Mouse (Mus musculus): Measurements from ENCODE around the gene Stra6. TPM values are rescaled to one million over a fixed set of nuclear protein-coding genes. Genes with fewer than 3 reads are reported as not detected.

The Stra6 gene
- polyA plus RNA-seq, 1 experiment from 2014 or later = 7.7 TPM

DNA sequence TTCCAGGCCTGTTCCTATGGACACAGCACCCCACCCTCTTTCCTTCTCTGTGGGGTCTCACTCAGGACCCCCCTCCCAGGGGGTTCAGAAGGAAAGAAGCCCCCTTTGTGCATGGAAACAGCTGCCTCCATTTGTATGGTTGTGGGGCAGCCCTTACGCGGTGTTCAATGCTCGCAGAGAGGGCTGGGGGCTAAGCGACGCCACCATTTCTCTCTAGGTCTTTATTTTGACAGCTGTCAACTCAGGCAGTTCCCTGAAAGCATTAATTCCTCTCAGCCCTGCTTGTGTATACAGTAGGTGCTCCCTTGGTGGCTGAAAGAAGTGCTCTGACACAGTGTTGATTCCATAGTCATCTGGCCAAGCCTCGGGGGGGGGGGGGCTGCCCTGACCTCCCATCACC is 40.1 kb downstream of the Stra6 start:
- Histone ChIP-seq H3K4me3 (no peak overlapping the region), H3K4me1 (peaks cover 82% of the 10 kb centered on the region), H3K4me2 (no peak overlapping the region; the same call in 1 of the 2 replicates), H3K9ac (0 out of 2 replicates have a peak overlapping the region, but pooled peaks have one; percentile 13), H3K36me3 (ENCODE audit: poor library complexity, severe bottlenecking) (no peaks in the 10 kb centered on the region), H3K27me3 (no peaks in the 10 kb centered on the region), H3K27ac (peak overlapping the region; percentile 79), H3K9me3 (replicated peaks) (no peaks in the 10 kb centered on the region)
- WGBS = 36% methylated on average over 6 of the region's 6 CpGs
- ATAC-seq = peak; percentile 14

DNA sequence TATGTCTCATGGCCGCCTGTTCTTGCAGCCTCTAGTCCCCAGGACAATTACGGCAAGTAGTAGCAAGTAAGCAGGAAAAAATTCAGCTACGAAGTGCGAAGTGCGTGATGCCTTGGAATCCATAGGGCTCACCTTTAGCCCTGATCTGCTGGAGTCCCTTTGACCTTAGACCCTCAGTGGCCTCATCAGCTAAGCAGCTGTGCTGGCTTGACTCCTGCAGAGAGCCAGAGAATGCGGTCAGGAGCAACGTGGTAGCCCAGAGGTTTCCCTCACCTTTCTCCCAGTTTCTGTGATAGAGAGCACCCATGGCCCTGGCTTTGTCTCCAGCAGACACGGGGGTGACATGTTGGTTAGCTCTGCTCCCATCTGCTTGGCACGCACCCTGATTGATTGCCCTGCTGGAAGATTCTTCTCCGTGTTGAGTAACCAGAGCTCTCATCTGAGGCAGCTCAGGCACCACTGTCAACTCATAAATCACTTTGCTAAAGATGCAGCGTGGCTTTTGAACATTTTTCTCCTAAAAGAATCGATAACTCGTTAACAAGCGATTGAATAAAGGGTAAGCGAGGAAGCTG is 42.1 kb downstream of the Stra6 start:
- Histone ChIP-seq H3K36me3 (ENCODE audit: poor library complexity, severe bottlenecking) (no peaks in the 10 kb centered on the region), H3K4me3 (no peak overlapping the region), H3K27me3 (no peaks in the 10 kb centered on the region), H3K9ac (no peak overlapping the region), H3K4me1 (peaks cover 72% of the 10 kb centered on the region), H3K27ac (peak overlapping the region; percentile 44; the same call in 1 of the 2 replicates), H3K9me3 (replicated peaks) (no peaks in the 10 kb centered on the region), H3K4me2 (no peak overlapping the region)
- WGBS = 65% methylated on average over 15 of the region's 15 CpGs
- ATAC-seq = no peak

GRCm38 (mm10) chr9:58107494-58107893 is 43.9 kb downstream of the Stra6 start:
- H3K27ac ChIP-seq = peak overlapping the region; percentile 54
- H3K9ac ChIP-seq = no peak overlapping the region
- H3K27me3 ChIP-seq = no peaks in the 10 kb centered on the region
- no peak overlapping the region for H3K4me2 ChIP-seq
- no peaks in the 10 kb centered on the region for H3K36me3 ChIP-seq (ENCODE audit: poor library complexity, severe bottlenecking)
- peaks cover 74% of the 10 kb centered on the region for H3K4me1 ChIP-seq
- WGBS = 58% methylated on average over 5 of the region's 5 CpGs
- no peak for ATAC-seq
- no peak overlapping the region for H3K4me3 ChIP-seq
- H3K9me3 ChIP-seq (replicated peaks) = no peaks in the 10 kb centered on the region

DNA sequence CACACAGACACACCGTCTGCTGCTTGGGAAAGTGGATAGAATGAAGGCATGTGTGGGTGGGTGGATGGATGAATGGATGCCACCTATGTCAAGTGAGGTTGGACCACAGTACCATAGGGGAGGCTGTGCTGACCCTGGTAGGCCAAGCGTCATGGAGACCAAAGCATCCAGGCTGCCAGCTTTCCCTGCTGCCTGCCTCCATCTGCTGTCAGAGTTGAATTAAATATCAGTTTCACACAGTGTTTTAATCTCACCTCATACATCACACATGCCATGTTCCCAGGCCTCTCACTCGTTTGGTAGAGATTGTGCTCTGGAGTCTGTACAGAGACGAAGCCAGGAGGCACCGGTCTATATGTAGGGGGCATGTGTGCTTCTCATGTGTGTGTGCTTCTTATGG is 47.2 kb downstream of the Stra6 start:
- 65% methylated on average over 5 of the region's 5 CpGs for WGBS
- H3K9ac ChIP-seq = peak overlapping the region; percentile 27; the same call in 1 of the 2 replicates
- H3K4me2 ChIP-seq = peak overlapping the region; percentile 23
- H3K27me3 ChIP-seq = no peaks in the 10 kb centered on the region; the same call in 1 of the 2 replicates
- ATAC-seq = peak; percentile 19; the same call in 1 of the 2 replicates
- no peaks in the 10 kb centered on the region for H3K9me3 ChIP-seq (replicated peaks)
- no peaks in the 10 kb centered on the region for H3K36me3 ChIP-seq (ENCODE audit: poor library complexity, severe bottlenecking)
- H3K4me1 ChIP-seq = peaks cover 79% of the 10 kb centered on the region
- no peak overlapping the region for H3K4me3 ChIP-seq
- H3K27ac ChIP-seq = peak overlapping the region; percentile 100

GRCm38 (mm10) chr9:58111431-58111830 is 47.8 kb downstream of the Stra6 start:
- Histone ChIP-seq H3K36me3 (ENCODE audit: poor library complexity, severe bottlenecking) (no peaks in the 10 kb centered on the region), H3K9ac (peak overlapping the region; percentile 21; the same call in 1 of the 2 replicates), H3K27me3 (no peaks in the 10 kb centered on the region; the same call in 1 of the 2 replicates), H3K4me2 (peak overlapping the region; percentile 58), H3K4me3 (no peak overlapping the region), H3K4me1 (peaks cover 79% of the 10 kb centered on the region), H3K27ac (peak overlapping the region; percentile 100), H3K9me3 (replicated peaks) (no peaks in the 10 kb centered on the region)
- peak; percentile 52 for ATAC-seq
- WGBS = 34% methylated on average over 6 of the region's 6 CpGs

GRCm38 (mm10) chr9:58112321-58112751 is 48.7 kb downstream of the Stra6 start:
- Histone ChIP-seq H3K9me3 (replicated peaks) (no peaks in the 10 kb centered on the region), H3K9ac (peak overlapping the region; percentile 51), H3K36me3 (ENCODE audit: poor library complexity, severe bottlenecking) (no peaks in the 10 kb centered on the region), H3K4me1 (peaks cover 85% of the 10 kb centered on the region), H3K27me3 (peaks cover 3% of the 10 kb centered on the region; the same call in 1 of the 2 replicates), H3K27ac (peak overlapping the region; percentile 100), H3K4me2 (peak overlapping the region; percentile 58), H3K4me3 (no peak overlapping the region)
- ATAC-seq = peak; percentile 65
- WGBS = 0% methylated on average over 6 of the region's 6 CpGs

- Histone ChIP-seq H3K4me1 (peaks cover 81% of the 10 kb centered on the region), H3K27me3 (peaks cover 4% of the 10 kb centered on the region; the same call in 1 of the 2 replicates)
- 0% methylated on average over 6 of the region's 6 CpGs for WGBS
Observed at GRCm38 (mm10) chr9:58112866-58113278, 49.3 kb downstream of the Stra6 start.

GRCm38 (mm10) chr9:58113279-58113884 is 49.8 kb downstream of the Stra6 start:
- Histone ChIP-seq H3K9ac (peak overlapping the region; percentile 58), H3K4me2 (peak overlapping the region; percentile 58), H3K27me3 (peaks cover 4% of the 10 kb centered on the region; the same call in 1 of the 2 replicates), H3K9me3 (replicated peaks) (no peaks in the 10 kb centered on the region), H3K4me1 (peaks cover 82% of the 10 kb centered on the region), H3K36me3 (ENCODE audit: poor library complexity, severe bottlenecking) (no peaks in the 10 kb centered on the region), H3K4me3 (peak overlapping the region; percentile 26), H3K27ac (peak overlapping the region; percentile 100)
- WGBS = 2% methylated on average over 22 of the region's 22 CpGs
- peak; percentile 22 for ATAC-seq

More at GRCm38 (mm10) chr9:58112866-58113278, 49.3 kb downstream of the Stra6 start:
- Histone ChIP-seq H3K4me3 (peak overlapping the region; percentile 26), H3K9me3 (replicated peaks) (no peaks in the 10 kb centered on the region), H3K36me3 (ENCODE audit: poor library complexity, severe bottlenecking) (no peaks in the 10 kb centered on the region), H3K9ac (peak overlapping the region; percentile 58), H3K4me2 (peak overlapping the region; percentile 58), H3K27ac (peak overlapping the region; percentile 100)
- peak; percentile 75 for ATAC-seq

- no peak for ATAC-seq
- no peaks in the 10 kb centered on the region for H3K36me3 ChIP-seq (ENCODE audit: poor library complexity, severe bottlenecking)
- peaks cover 4% of the 10 kb centered on the region; the same call in 1 of the 2 replicates for H3K27me3 ChIP-seq
- peak overlapping the region; percentile 100 for H3K27ac ChIP-seq
- peak overlapping the region; percentile 58 for H3K4me2 ChIP-seq
- peak overlapping the region; percentile 26; the same call in 1 of the 2 replicates for H3K4me3 ChIP-seq
- H3K4me1 ChIP-seq = peaks cover 87% of the 10 kb centered on the region
- peak overlapping the region; percentile 14 for H3K9ac ChIP-seq
- H3K9me3 ChIP-seq (replicated peaks) = no peaks in the 10 kb centered on the region
- WGBS = 3% methylated on average over 9 of the region's 9 CpGs
Observed at GRCm38 (mm10) chr9:58114019-58114418, 50.4 kb downstream of the Stra6 start.

DNA sequence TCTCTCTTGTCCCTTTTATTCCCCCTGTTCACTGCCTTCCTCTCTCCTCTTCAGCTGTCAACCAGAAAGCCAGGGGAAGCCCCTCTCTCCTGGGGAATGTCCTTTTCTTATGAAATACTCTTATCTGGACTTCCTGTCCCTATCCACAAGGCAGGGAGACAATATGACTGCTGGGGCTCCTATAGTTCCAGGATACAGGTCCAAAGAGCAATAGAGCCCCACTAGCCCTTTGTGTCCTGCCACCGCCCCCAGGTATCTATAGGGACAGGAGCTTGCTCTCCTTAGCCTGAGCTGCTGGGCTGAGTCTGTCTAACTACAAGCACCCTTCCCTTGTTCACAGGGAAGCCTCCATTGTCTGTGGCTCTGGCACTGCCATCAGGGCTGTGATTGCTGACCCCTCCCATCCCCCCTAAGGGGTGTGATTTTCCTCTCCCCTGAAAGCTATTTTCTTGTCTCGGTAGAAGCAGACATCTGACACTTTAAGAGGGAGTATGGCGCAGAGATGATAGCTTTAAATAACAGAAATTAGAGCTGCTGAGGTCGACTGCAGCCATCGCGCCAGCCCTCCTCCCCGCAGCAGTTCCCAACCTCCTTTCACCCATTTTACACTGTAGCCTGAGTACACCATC is 51.8 kb downstream of the Stra6 start:
- WGBS = 24% methylated on average over 7 of the region's 7 CpGs
- Histone ChIP-seq H3K4me1 (peaks cover 80% of the 10 kb centered on the region), H3K4me3 (no peak overlapping the region)

GRCm38 (mm10) chr9:58116024-58116651 is 52.5 kb downstream of the Stra6 start:
- peak overlapping the region; percentile 10; the same call in 1 of the 2 replicates for H3K9ac ChIP-seq
- H3K27me3 ChIP-seq = peaks cover 4% of the 10 kb centered on the region; the same call in 1 of the 2 replicates

More for the DNA sequence above, 51.8 kb downstream of the Stra6 start:
- Histone ChIP-seq H3K27ac (peak overlapping the region; percentile 100), H3K4me2 (no peak overlapping the region), H3K27me3 (peaks cover 4% of the 10 kb centered on the region; the same call in 1 of the 2 replicates), H3K36me3 (ENCODE audit: poor library complexity, severe bottlenecking) (no peaks in the 10 kb centered on the region), H3K9me3 (replicated peaks) (no peaks in the 10 kb centered on the region), H3K9ac (0 out of 2 replicates have a peak overlapping the region, but pooled peaks have one; percentile 18)
- peak; percentile 8; the same call in 1 of the 2 replicates for ATAC-seq

More at GRCm38 (mm10) chr9:58116024-58116651, 52.5 kb downstream of the Stra6 start:
- Histone ChIP-seq H3K4me1 (peaks cover 73% of the 10 kb centered on the region), H3K36me3 (ENCODE audit: poor library complexity, severe bottlenecking) (no peaks in the 10 kb centered on the region), H3K9me3 (replicated peaks) (no peaks in the 10 kb centered on the region), H3K4me3 (no peak overlapping the region), H3K27ac (peak overlapping the region; percentile 100), H3K4me2 (no peak overlapping the region)
- no peak for ATAC-seq
- WGBS = 26% methylated on average over 6 of the region's 7 CpGs
